Mouse (Mus musculus) left cerebral cortex, postnatal 14 days (tissue): ENCODE results near the gene Gpr161. TPM values are rescaled to one million over a fixed set of nuclear protein-coding genes. Genes with fewer than 3 reads are reported as not detected.

ENCODE experiments used
- DNase-seq, 2 experiments: peaks; one replicate each; pipeline ENCODE4 v3.0.0; 2021 to 2022; ENCODE audit warnings: low spot score in 2 of 2, mixed read lengths in 1 of 2
- intact Hi-C: fragments of 180-260 bp; cut with DNase I; formaldehyde crosslinking; loops from one replicate; pipeline ENCODE4 v1.15.1; 2025
- long read RNA-seq, 2 experiments: library from polyadenylated mRNA; stranded (forward); transcript quantifications; one replicate each; pipeline ENCODE4 v2.0.0; 2021
- total RNA-seq, 2 experiments: library from RNA; stranded (reverse); gene quantifications; 2 replicates each; pipeline ENCODE4 v1.2.3; 2021

Gene Gpr161
- 10 to 100 TPM in 1 of 2 experiments, 1 to 10 TPM in 1; 6.4 to 10.2 TPM for total RNA-seq
- long read RNA-seq, experiment 1, partial matches to known transcripts, result 0 of 6 reads
- long read RNA-seq, experiment 1, other reads (novel, unspliced or antisense), result 6 of 6 reads
- long read RNA-seq, experiment 2, result 0 reads

GRCm38 (mm10) chr1:165295489-165295888 is at the start of gene Gpr161:
Gene Gpr161 (plus strand): TSS chr1:165295789.
- no peak for DNase-seq

GRCm38 (mm10) chr1:165246587-165246986 is 49.0 kb upstream of the Gpr161 start:
- DNase-seq, result no peak
- intact Hi-C loops, result no loop called here

More at GRCm38 (mm10) chr1:165295489-165295888, at the start of gene Gpr161:
- intact Hi-C loops, result no loop called here

- no peak for DNase-seq
- intact Hi-C loops, result no loop called here
Observed at GRCm38 (mm10) chr1:165247085-165247484, 48.5 kb upstream of the Gpr161 start.

- no peak for DNase-seq
- intact Hi-C loops, result no loop called here
Observed at GRCm38 (mm10) chr1:165247788-165248187, 47.8 kb upstream of the Gpr161 start.

- no peak for DNase-seq
- intact Hi-C loops, result no loop called here
Observed at GRCm38 (mm10) chr1:165248842-165249241, 46.7 kb upstream of the Gpr161 start.

DNA sequence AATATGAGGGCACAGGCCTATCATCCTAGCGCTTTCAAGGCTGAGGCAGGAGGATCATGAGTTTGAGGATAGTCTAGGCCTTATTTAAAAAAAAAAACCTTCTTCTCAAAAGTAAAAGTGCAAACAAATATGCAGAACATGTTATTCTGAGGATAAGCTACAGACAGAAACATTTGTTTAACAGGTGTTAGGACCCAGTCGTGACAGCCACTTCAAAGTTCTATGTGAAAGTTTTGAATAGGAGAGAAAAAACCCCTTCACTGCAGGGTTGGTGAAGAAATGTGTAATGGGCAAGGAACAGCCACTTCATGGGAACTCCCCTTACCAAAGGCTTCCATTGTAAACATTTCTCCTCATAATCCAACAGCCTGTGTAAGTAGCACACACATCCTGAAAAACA is 45.0 kb upstream of the Gpr161 start:
- DNase-seq, result no peak
- intact Hi-C loops, result loop anchor here (5.0 kb wide), 1 partner anchor 62 kb away; no protein-coding TSS in a partner anchor

DNA sequence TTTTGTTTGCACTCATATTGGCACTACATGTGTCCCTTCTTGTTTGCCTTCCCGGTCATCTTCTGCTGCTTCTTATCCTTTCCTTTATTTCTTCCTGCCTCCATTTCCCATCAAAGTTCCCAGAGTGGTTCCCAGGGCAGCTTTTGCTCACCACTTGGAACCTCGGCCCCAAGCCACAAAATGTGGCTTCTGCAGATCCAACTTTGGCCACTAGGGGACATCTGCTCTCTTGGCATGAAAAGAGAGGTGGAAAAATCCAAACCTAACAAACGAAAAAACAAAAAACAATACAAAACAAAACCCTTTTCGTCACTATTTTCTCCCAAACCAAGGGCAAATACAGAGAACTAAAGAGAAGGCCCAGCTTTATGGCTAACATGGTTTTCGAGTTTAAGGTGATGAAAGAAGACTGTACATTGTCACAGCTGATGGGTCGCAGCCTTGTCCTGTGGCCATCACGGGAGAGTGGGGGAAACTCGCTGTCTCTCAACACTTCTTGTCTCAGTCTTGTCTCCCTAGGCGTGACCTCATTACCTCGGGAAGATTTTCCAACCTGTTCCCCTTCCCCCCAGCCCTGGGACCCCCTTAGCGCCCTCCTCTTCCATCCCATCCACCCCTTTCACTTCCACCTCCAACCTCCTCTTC is 43.4 kb upstream of the Gpr161 start:
- DNase-seq, result peak in 1 of 2 experiments; percentile 34
- intact Hi-C loops, result loop anchor here (5.0 kb wide), 1 partner anchor 60 kb away; no protein-coding TSS in a partner anchor

DNA sequence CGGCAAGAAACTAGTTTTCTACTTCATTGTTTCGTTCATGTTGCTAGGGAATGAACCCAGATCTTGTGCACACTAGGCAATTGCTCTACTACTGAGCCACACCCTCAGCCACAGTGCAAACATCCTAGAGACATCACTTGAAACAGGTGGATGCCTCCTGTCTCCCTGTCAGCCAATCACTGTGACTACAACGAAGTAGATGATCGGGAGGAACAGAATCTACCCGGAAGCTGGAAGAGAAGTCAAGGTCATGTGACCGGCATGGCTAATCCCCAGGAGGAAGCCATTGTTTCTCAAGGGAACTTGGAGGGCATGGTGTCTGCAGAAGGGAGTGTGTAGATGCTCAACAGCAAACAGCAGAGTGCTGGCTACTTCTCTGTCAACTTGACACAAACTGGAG is 20.6 kb upstream of the Gpr161 start:
- intact Hi-C loops, result no loop called here
- DNase-seq, result no peak

- DNase-seq, result no peak
- intact Hi-C loops, result no loop called here
Observed at GRCm38 (mm10) chr1:165280741-165281140, 14.8 kb upstream of the Gpr161 start.

- intact Hi-C loops, result no loop called here
- peak in 1 of 2 experiments; percentile 46 for DNase-seq
Observed at GRCm38 (mm10) chr1:165281351-165282221, 14.0 kb upstream of the Gpr161 start.

- no peak for DNase-seq
- intact Hi-C loops, result no loop called here
Observed at GRCm38 (mm10) chr1:165282222-165282966, 13.2 kb upstream of the Gpr161 start.

- intact Hi-C loops, result no loop called here
- DNase-seq, result no peak
Observed at GRCm38 (mm10) chr1:165282967-165283345, 12.6 kb upstream of the Gpr161 start.

DNA sequence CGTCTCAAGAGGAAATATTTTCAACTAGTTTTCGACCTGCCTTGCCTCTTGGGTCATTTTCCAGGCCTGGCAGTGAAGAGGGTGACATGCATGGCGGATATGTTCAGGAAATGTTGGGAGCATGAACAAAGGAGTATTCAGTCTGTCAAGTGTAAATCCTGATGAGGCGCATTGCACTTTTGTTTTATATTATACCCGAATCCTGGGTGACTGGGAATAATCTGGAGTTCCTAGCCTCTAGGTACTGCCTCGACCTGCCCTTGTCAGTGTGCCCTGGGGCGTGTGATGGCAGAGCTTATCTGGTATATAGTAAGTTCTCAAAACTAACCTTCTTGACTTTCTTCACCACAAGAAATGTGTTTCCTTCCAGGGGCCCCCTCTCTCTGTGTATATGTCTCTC is 11.5 kb upstream of the Gpr161 start:
- intact Hi-C loops, result no loop called here

DNA sequence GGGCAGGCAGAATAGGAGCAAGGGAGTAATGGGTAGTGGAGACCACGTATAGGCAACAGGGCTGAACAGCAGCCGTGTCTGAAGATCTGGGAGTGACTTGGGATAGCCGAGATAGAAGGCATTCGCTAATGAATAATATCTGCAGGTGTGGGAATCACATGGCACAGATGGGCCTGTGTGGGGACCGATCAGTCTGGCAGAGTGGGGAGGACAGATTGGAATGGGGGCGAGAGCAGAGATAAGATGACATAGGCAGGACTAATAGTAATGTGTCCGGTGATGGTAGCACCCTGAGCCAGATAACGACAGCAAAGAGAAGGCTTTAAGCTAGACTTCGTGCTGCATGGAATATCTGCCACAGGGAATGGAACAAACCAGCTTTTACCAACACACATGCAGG is 7.4 kb upstream of the Gpr161 start:
- DNase-seq, result no peak
- intact Hi-C loops, result no loop called here

More for the DNA sequence above, 11.5 kb upstream of the Gpr161 start:
- DNase-seq, result no peak

DNA sequence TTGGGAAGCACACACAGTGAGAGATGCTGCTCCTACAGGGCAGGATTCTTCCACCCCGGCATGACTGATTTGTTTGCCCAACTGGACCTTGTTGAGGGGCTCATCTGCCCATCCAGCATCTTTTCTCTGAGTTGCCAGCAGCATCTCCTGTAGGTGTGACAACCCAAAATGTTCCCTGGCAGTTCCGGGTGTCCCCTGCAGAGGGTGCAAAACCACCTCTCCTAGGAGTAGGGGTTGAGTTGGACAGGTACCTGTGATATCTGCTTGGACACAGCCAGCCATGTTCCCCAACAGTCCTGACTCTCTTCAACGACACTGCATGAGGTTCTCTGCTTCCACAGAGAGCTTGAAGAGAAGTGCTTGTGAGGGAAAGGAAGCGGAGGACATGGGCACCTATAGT is 5.8 kb upstream of the Gpr161 start:
- intact Hi-C loops, result no loop called here

GRCm38 (mm10) chr1:165291606-165292005 is 4.0 kb upstream of the Gpr161 start:
- intact Hi-C loops, result no loop called here

More for the DNA sequence above, 5.8 kb upstream of the Gpr161 start:
- DNase-seq, result no peak

GRCm38 (mm10) chr1:165301108-165301507 is 5.5 kb downstream of the Gpr161 start:
- DNase-seq, result no peak
- intact Hi-C loops, result no loop called here

More at GRCm38 (mm10) chr1:165291606-165292005, 4.0 kb upstream of the Gpr161 start:
- no peak for DNase-seq

DNA sequence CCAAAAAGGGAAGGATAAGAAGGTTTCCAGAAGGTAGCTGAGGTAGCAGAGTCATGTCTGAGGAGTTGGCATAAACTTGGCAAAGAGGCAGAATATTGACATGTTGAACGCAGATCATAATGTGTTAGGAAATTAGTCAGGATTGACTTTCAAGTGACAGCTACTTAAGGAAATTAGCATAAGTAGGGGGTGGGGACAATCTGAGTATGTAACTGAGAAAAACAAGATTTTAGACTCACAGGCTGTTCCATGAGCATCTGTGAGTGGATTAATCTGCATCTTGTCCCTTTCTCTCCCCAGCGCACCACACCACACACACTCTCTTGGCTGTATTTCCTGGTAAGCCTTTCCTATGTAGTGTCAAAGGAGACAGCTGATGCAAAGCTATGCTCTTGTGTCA is 6.0 kb downstream of the Gpr161 start:
- DNase-seq, result no peak
- intact Hi-C loops, result no loop called here

DNA sequence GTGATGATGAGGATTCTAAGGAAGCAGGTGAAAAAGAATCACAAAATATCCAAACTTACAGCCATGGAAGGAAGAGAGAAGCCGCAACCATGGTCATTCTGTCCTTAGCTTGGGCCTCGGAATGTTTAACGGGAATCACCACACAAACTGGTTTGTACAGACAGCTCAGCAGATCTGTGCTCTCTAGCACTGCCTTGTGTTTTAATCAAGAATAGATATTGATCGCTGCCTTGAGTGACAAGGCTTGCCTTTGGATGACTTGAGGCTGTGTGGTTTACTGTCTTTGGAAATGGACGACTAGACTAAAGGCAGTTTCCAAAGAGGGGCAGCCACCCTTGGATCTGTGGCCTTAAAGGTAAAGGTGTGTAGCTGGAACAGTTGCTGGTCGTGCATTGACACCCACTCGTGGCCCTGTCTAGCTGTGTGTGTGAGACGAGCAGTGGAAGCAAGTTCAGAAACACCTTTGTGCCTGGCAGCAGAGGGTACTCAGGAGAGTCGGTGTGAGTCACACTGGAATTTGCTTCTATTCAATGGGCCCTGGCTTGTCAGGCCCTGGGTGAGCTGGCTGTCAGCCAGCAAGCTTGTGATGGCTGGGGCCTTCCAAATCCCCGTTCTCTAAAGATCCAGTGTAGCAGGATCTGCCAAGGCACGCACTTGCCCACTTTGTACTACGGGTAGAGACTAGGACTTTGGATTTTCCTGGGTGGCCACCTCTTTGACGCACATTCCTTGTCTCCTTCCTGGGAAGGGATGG is 7.0 kb downstream of the Gpr161 start:
- peak; percentile 32 to 45 for DNase-seq
- intact Hi-C loops, result no loop called here
